Mouse (Mus musculus) lung, embryonic 14.5 days (tissue): ENCODE results near the gene Id2. TPM values are rescaled to one million over a fixed set of nuclear protein-coding genes. Genes with fewer than 3 reads are reported as not detected.

Source experiments
- ATAC-seq: fragments of 200-750 bp; cut with Nextera tagmentation; 2 replicates; pipeline ENCODE4 v1.8.0; 2017; ENCODE audit warnings: mild to moderate bottlenecking, moderate TSS enrichment, moderate library complexity; ENCODE audit not compliant: insufficient read depth
- DNase-seq: peaks from one replicate; pipeline ENCODE4 v3.0.0-alpha.2; 2015
- H3K27ac ChIP-seq: fragments of 300-500 bp; sonication (generic); 2 replicates; pipeline ENCODE4 v1.5.1; 2014; ENCODE audit warnings: low read depth, mild to moderate bottlenecking, moderate library complexity
- H3K27me3 ChIP-seq: fragments of 300-500 bp; sonication (generic); 2 replicates; pipeline ENCODE4 v1.6.1; 2014; ENCODE audit warnings: low read length, control low read depth; ENCODE audit not compliant: insufficient read depth
- H3K36me3 ChIP-seq: fragments of 300-500 bp; sonication (generic); 2 replicates; pipeline ENCODE4 v1.6.1; 2014; ENCODE audit warnings: control low read depth; ENCODE audit not compliant: insufficient read depth
- H3K4me1 ChIP-seq: fragments of 300-500 bp; sonication (generic); 2 replicates; pipeline ENCODE4 v1.6.1; 2014; ENCODE audit warnings: antibody characterized with exemption, control low read depth; ENCODE audit not compliant: insufficient read depth
- H3K4me2 ChIP-seq: fragments of 300-500 bp; sonication (generic); 2 replicates; pipeline ENCODE4 v1.6.1; 2014; ENCODE audit warnings: mild to moderate bottlenecking
- H3K4me3 ChIP-seq: fragments of 300-500 bp; sonication (generic); 2 replicates; pipeline ENCODE4 v1.5.1; 2014; ENCODE audit warnings: low read depth, low read length
- H3K9ac ChIP-seq: fragments of 300-500 bp; sonication (generic); 2 replicates; pipeline ENCODE4 v1.6.1; 2014
- H3K9me3 ChIP-seq: fragments of 300-500 bp; sonication (generic); 2 replicates; pipeline ENCODE4 v1.6.1; 2016; ENCODE audit warnings: low read depth, low read length, control low read depth
- CTCF ChIP-seq: IDR thresholded peaks from 2 replicates; pipeline ENCODE4 v1.5.1; 2016; ENCODE audit warnings: antibody characterized with exemption, low read depth
- WGBS: fragments of 180-500 bp; shearing (Covaris S2); extraction: QIAGEN DNeasy Blood & Tissue Kit; methylation state at CpG from one replicate; pipeline ENCODE4 v1.1.7; 2014; 5-methylcytosine and 5-hydroxymethylcytosine counted together
- polyA plus RNA-seq: library from polyadenylated mRNA; unstranded; fragments of >200 nt; fragmentation: Nextera tagmentation; extraction: Ambion mirVana; gene quantifications from 2 replicates; pipeline ENCODE4 v1.2.1, GENCODE M21; 2014

The Id2 gene
- polyA plus RNA-seq, 1 experiment from 2014 or later, result 470 TPM

DNA sequence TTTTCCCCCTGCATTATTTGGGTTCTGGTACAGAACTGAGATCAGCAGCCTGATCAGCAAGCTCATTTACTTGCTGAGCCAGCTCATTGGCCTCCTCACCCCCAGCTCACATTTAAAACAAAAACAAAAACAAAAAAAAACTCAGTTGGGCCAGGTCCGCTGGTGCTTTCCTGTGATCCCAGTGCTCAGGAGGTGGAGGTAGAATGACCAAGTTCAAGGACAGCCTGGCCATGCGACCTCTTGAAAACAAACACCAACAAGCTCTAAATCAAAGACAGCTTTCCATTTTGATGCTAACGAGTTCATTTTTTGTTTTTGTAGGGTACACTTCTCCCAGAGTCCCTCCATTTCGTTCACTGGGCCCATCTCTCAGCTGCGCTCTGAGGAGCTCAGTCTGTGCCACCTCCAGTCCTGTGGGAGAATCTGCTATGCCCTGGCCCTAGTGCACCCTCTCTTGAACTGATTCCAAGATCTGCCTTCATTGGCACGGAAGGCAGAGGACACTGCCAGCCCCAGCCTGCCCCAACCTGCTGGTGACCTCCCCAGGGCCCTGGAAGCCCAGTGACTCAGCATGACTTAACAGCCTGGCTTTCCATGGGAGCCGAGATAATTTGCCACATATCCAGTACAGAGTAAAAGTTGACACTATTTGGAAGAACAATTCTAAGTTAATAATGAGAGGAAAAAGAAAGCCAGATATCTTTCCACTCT, 13.2 kb upstream of the Id2 start:
- WGBS, result 72% methylated on average over 7 of the region's 7 CpGs
- H3K36me3 ChIP-seq, result no peaks in the 10 kb centered on the region
- no peaks in the 10 kb centered on the region for H3K27me3 ChIP-seq

DNA sequence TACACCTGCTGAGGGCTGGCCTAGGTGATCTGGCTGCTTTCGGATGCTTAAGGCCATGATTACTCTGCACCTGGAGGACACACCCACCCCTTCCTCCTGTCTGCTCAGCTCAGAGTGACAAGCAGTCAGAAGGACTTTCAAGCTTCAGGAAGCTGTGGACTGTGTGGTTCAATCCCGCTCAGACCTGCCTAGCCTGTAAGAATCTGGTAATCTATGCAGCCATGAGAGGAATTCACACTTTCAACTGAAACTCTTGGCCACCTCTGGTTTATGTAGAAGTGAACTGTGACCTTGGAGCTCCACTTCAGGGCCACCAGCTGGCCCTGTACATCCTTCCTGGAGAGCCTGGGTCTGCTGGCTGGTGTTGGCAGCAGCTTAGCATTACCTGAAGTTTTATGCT, 11.9 kb upstream of the Id2 start:
- no peak overlapping the region for H3K9ac ChIP-seq
- H3K4me3 ChIP-seq, result no peak overlapping the region
- H3K4me1 ChIP-seq, result no peaks in the 10 kb centered on the region
- no peaks in the 10 kb centered on the region for H3K27me3 ChIP-seq
- DNase-seq, result no peak
- no peak for TF ChIP-seq CTCF
- peak; percentile 29; the same call in 1 of the 2 replicates for ATAC-seq
- H3K27ac ChIP-seq, result no peak overlapping the region
- WGBS, result 73% methylated on average over 2 of the region's 2 CpGs
- H3K9me3 ChIP-seq, result no peaks in the 10 kb centered on the region
- H3K36me3 ChIP-seq, result no peaks in the 10 kb centered on the region
- H3K4me2 ChIP-seq, result no peak overlapping the region

More for the DNA sequence above, 13.2 kb upstream of the Id2 start:
- ATAC-seq (no peak), DNase-seq (no peak)
- no peaks in the 10 kb centered on the region for H3K9me3 ChIP-seq
- H3K4me3 ChIP-seq, result no peak overlapping the region
- TF ChIP-seq CTCF, result no peak
- H3K4me2 ChIP-seq, result no peak overlapping the region
- no peaks in the 10 kb centered on the region for H3K4me1 ChIP-seq
- H3K9ac ChIP-seq, result no peak overlapping the region
- H3K27ac ChIP-seq, result no peak overlapping the region

DNA sequence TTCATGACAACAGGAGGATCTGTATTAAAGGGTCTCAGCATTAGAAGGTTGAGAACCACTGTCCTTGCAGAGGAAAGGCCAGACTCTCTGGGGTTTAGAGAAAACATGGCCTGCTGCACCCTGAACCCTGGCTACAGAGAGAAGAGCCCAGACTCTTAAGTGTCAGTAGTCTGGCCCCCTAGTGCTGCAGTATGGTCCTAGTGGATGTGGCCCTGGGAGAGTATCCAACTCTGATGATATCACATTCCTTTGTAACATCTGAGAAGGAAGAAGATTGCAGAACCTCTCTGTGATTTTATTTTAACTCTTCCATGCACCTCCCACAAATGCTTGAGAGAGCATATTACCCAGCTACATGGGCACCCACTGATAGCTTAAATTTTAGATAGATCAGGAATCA, 7.6 kb upstream of the Id2 start:
- TF ChIP-seq CTCF, result no peak
- H3K9me3 ChIP-seq, result no peaks in the 10 kb centered on the region
- H3K4me1 ChIP-seq, result peaks cover 4% of the 10 kb centered on the region; the same call in 1 of the 2 replicates
- DNase-seq (peak; percentile 55), ATAC-seq (no peak)
- no peak overlapping the region for H3K27ac ChIP-seq
- H3K4me3 ChIP-seq, result no peak overlapping the region
- no peak overlapping the region for H3K9ac ChIP-seq
- no peaks in the 10 kb centered on the region for H3K36me3 ChIP-seq
- no peaks in the 10 kb centered on the region for H3K27me3 ChIP-seq
- no peak overlapping the region for H3K4me2 ChIP-seq

DNA sequence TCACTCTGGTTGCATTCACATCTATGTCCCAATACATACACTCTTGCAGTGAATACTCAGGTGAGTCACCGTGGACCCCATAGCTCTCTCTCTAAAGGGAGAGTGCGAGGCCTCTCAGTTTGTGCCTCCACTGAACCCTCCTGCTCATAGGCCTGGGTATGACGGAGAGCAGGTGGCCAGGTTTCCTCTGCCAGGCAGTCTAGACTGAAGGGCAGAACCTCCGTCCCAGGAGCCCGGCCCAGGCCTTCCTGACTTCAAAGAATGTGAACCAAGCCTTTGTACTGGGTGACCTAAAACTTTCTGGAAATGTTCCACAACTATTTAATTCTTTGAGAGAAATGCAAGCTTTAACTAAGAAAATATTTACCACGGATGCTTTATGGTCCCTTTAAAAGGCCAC, 7.0 kb upstream of the Id2 start:
- TF ChIP-seq CTCF, result no peak
- Histone ChIP-seq H3K4me3 (no peak overlapping the region), H3K9me3 (no peaks in the 10 kb centered on the region), H3K9ac (no peak overlapping the region), H3K36me3 (no peaks in the 10 kb centered on the region), H3K4me1 (peaks cover 4% of the 10 kb centered on the region; the same call in 1 of the 2 replicates), H3K4me2 (no peak overlapping the region), H3K27me3 (no peaks in the 10 kb centered on the region), H3K27ac (no peak overlapping the region)
- ATAC-seq, result no peak
- WGBS, result 64% methylated on average over 6 of the region's 6 CpGs
- no peak for DNase-seq

DNA sequence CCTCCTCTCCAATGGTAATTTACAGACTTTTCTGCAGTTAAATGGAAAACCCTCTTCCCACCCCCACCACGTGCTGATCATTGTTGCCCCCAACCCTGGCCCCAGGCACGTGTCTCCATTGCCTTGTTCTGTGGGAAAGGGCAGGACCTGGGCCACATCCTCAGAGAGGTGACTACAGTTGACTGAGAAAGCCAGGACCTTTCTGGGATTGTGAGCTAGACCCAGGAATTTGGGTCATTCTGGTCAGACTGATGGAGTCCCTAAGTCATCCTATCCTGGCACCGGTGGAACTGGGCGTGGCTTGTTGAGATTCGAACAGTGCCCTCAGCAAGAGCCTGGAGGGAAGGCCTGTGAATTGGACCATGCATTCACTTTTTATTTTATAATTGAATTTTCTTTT, 4.4 kb upstream of the Id2 start:
- H3K4me1 ChIP-seq, result peaks cover 12% of the 10 kb centered on the region; the same call in 1 of the 2 replicates
- 20% methylated on average over 5 of the region's 5 CpGs for WGBS
- H3K36me3 ChIP-seq, result no peaks in the 10 kb centered on the region
- no peaks in the 10 kb centered on the region for H3K9me3 ChIP-seq
- H3K4me2 ChIP-seq, result peak overlapping the region; percentile 69
- TF ChIP-seq CTCF, result no peak
- ATAC-seq (no peak), DNase-seq (peak; percentile 49)
- H3K27me3 ChIP-seq, result no peaks in the 10 kb centered on the region
- no peak overlapping the region for H3K9ac ChIP-seq
- peak overlapping the region; percentile 99 for H3K27ac ChIP-seq
- peak overlapping the region; percentile 76 for H3K4me3 ChIP-seq

DNA sequence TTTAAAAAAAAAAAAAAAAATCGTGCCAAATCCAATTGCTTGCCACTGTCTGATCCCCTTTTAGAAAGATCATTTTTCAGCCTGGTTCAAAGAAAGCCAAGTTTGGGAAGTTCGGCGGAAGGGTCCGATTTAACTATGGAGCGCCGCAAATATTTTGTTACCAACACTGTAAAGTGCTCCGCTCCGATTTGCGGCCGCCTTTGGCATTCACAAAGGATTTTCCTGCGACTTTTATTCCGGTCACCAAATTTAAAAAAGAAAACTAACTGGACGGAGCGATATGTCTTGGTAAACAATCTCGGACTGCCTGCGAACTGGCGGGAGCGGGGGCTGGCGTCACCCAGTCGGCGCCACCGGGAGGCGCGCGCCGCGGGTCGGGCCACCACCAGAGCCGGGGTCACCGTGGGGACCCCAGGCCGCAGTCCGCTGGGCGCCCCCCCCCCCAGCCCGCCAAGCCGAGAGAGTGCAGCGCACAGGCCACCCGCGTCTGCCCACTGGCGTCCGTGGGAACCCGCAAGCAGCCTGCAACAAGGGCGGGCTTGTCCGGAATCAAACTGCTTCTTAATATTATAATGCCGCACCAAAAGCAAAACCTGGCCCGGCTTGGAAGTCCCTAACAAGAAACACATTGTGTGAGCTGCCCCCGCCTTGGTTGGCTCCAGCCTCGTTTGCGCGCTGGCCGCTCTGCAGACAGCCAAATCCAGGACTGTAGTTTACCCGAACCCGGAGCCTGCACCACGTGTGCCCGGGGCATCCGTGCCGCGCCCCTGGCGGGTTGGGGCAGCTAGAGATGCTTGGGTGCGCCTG, 3.7 kb upstream of the Id2 start:
- Histone ChIP-seq H3K9me3 (no peaks in the 10 kb centered on the region), H3K27ac (peak overlapping the region; percentile 99), H3K27me3 (no peaks in the 10 kb centered on the region), H3K36me3 (no peaks in the 10 kb centered on the region), H3K4me1 (peaks cover 12% of the 10 kb centered on the region; the same call in 1 of the 2 replicates), H3K4me2 (peak overlapping the region; percentile 69), H3K9ac (peak overlapping the region; percentile 75), H3K4me3 (peak overlapping the region; percentile 76)
- TF ChIP-seq CTCF, result peak; percentile 22; the same call in 1 of the 2 replicates
- DNase-seq, result peak; percentile 81
- under 1% methylated on average over 58 of the region's 59 CpGs for WGBS
- ATAC-seq, result no peak
